Mouse (Mus musculus) neural tube, embryonic 15.5 days (tissue): ENCODE results near the gene Pcolce. TPM values are rescaled to one million over a fixed set of nuclear protein-coding genes. Genes with fewer than 3 reads are reported as not detected.

ENCODE experiments used
- ATAC-seq: fragments of 200-750 bp; cut with Nextera tagmentation; 2 replicates; pipeline ENCODE4 v1.8.0; 2017; ENCODE audit warnings: mild to moderate bottlenecking, moderate TSS enrichment, moderate library complexity; ENCODE audit not compliant: low FRiP score
- H3K27ac ChIP-seq: fragments of 300-500 bp; sonication (generic); replicated peaks from 2 replicates; pipeline ENCODE4 v1.5.1; 2015; ENCODE audit warnings: mild to moderate bottlenecking, inconsistent platforms
- H3K27me3 ChIP-seq: fragments of 300-500 bp; sonication (generic); replicated peaks from 2 replicates; pipeline ENCODE4 v1.6.1; 2015; ENCODE audit warnings: inconsistent platforms
- H3K36me3 ChIP-seq: fragments of 300-500 bp; sonication (generic); 2 replicates; pipeline ENCODE4 v1.6.1; 2015; ENCODE audit warnings: inconsistent platforms
- H3K4me1 ChIP-seq: fragments of 300-500 bp; sonication (generic); 2 replicates; pipeline ENCODE4 v1.6.1; 2015; ENCODE audit warnings: inconsistent platforms
- H3K4me2 ChIP-seq: fragments of 300-500 bp; sonication (generic); 2 replicates; pipeline ENCODE4 v1.6.1; 2015; ENCODE audit warnings: inconsistent platforms, mild to moderate bottlenecking, moderate library complexity
- H3K4me3 ChIP-seq: fragments of 300-500 bp; sonication (generic); replicated peaks from 2 replicates; pipeline ENCODE4 v1.5.1; 2015; ENCODE audit warnings: mild to moderate bottlenecking, inconsistent platforms
- H3K9ac ChIP-seq: fragments of 300-500 bp; sonication (generic); replicated peaks from 2 replicates; pipeline ENCODE4 v1.6.1; 2015; ENCODE audit warnings: mild to moderate bottlenecking, inconsistent platforms
- H3K9me3 ChIP-seq: fragments of 300-500 bp; sonication (generic); replicated peaks from 2 replicates; pipeline ENCODE4 v1.6.1; 2016; ENCODE audit warnings: inconsistent platforms
- WGBS: fragments of 180-500 bp; shearing (Covaris S2); methylation state at CpG from one replicate; pipeline ENCODE4 v1.1.7; 2015; ENCODE audit warnings: mixed read lengths; 5-methylcytosine and 5-hydroxymethylcytosine counted together
- polyA plus RNA-seq: library from polyadenylated mRNA; unstranded; fragments of >200 nt; fragmentation: Nextera tagmentation; extraction: Ambion mirVana; gene quantifications from 2 replicates; pipeline ENCODE4 v1.2.1, GENCODE M21; 2015

Pcolce gene
- polyA plus RNA-seq, 1 experiment from 2014 or later: 48.4 TPM

DNA sequence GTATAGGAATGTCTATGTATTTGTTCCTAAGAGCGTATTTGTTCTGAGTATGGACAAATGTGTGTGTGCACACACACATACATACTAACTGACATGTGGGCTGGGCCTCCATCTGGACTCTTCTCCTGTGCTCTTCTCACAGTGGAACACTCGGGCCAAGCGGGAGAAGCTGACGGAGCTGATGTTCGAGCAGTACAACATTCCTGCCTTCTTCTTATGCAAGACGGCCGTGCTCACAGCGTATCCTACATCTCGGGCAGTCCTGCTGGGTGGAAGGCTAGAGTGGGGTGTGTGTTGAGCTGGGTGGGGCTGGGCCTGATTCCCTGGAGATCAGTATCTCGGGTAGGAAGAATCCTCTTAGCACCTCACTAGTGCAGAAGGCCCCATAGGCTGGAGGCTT, 50.6 kb downstream of the Pcolce start:
- Histone ChIP-seq H3K9me3 (no peaks in the 10 kb centered on the region), H3K4me2 (no peak overlapping the region), H3K27me3 (no peaks in the 10 kb centered on the region), H3K4me3 (no peak overlapping the region), H3K27ac (no peak overlapping the region), H3K4me1 (no peaks in the 10 kb centered on the region), H3K36me3 (peaks cover 30% of the 10 kb centered on the region), H3K9ac (no peak overlapping the region)
- no peak for ATAC-seq
- 80% methylated on average over 10 of the region's 10 CpGs for WGBS

DNA sequence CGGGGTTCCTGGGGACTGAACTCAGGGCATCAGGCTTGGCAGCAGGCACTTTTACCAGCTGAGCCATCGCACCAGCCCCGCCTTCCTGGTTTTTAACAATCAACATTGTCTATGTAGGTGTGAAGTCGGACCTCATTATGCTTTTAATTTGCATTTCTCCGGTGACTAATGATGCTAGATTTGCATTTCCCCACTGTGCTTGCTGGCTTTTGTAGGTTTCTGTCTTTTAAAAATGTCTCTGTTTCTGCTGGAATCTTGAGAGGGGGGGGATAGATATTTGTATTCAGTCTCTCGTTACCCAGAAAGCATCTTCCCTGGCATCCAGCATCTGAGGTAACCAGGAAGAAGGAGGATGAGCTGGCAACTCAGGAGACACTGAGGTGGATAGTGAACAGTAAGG, 52.0 kb downstream of the Pcolce start:
- H3K27ac ChIP-seq: no peak overlapping the region
- H3K4me1 ChIP-seq: no peaks in the 10 kb centered on the region
- H3K36me3 ChIP-seq: peaks cover 27% of the 10 kb centered on the region
- no peaks in the 10 kb centered on the region for H3K9me3 ChIP-seq
- 51% methylated on average over 6 of the region's 6 CpGs for WGBS
- H3K4me2 ChIP-seq: no peak overlapping the region
- ATAC-seq: no peak
- no peak overlapping the region for H3K4me3 ChIP-seq
- no peak overlapping the region for H3K9ac ChIP-seq
- H3K27me3 ChIP-seq: no peaks in the 10 kb centered on the region

Other genes with a start within 250 kb of the Pcolce start
- gene Zan, start 136.7 kb downstream of the Pcolce start, polyA plus RNA-seq: 0.14 and 0.22 TPM in 2 replicates
- gene Pop7, start 111.3 kb downstream of the Pcolce start, polyA plus RNA-seq: 76.5 and 81.6 TPM in 2 replicates
- gene Gigyf1, start 95.2 kb downstream of the Pcolce start, polyA plus RNA-seq: 15.7 and 16.7 TPM in 2 replicates
- gene Epo, start 80.5 kb downstream of the Pcolce start, polyA plus RNA-seq: not detected in 2 replicates
- gene Gnb2, start 80.3 kb downstream of the Pcolce start, polyA plus RNA-seq: 503 and 540 TPM in 2 replicates
- gene Actl6b, start 60.3 kb downstream of the Pcolce start, polyA plus RNA-seq: 203 and 258 TPM in 2 replicates
- 4.2 and 5.3 TPM in 2 replicates for gene Tfr2, start 43.9 kb downstream of the Pcolce start, polyA plus RNA-seq
- gene Mospd3, start 12.7 kb downstream of the Pcolce start, polyA plus RNA-seq: 64.6 and 66.9 TPM in 2 replicates
- gene Fbxo24, start 15.2 kb upstream of the Pcolce start, polyA plus RNA-seq: 0.09 and 0.17 TPM in 2 replicates
- gene Lrch4, start 15.3 kb upstream of the Pcolce start, polyA plus RNA-seq: 16.0 and 27.4 TPM in 2 replicates
- 7.9 and 9.0 TPM in 2 replicates for gene Gm20605, start 15.4 kb upstream of the Pcolce start, polyA plus RNA-seq
- gene Sap25, start 27.6 kb upstream of the Pcolce start, polyA plus RNA-seq: 5.4 TPM in 2 replicates
- 0.12 and 0.37 TPM in 2 replicates for gene Irs3, start 31.9 kb upstream of the Pcolce start, polyA plus RNA-seq
- 20.5 and 21.6 TPM in 2 replicates for gene Agfg2, start 70.9 kb upstream of the Pcolce start, polyA plus RNA-seq
- gene Nyap1, start 127.8 kb upstream of the Pcolce start, polyA plus RNA-seq: 32.7 and 41.3 TPM in 2 replicates
- 110 and 134 TPM in 2 replicates for gene Tsc22d4, start 131.9 kb upstream of the Pcolce start, polyA plus RNA-seq
- gene Ppp1r35, start 165.1 kb upstream of the Pcolce start, polyA plus RNA-seq: 38.2 and 42.3 TPM in 2 replicates
- 10.0 and 12.7 TPM in 2 replicates for gene Mepce, start 173.9 kb upstream of the Pcolce start, polyA plus RNA-seq
- gene Zcwpw1, start 174.0 kb upstream of the Pcolce start, polyA plus RNA-seq: 14.9 and 17.0 TPM in 2 replicates
- gene Pilra, start 222.5 kb upstream of the Pcolce start, polyA plus RNA-seq: 0.31 and 0.65 TPM in 2 replicates
- 0.41 TPM in 1 of 2 replicates, not detected in the other for gene Pilrb1, start 244.3 kb upstream of the Pcolce start, polyA plus RNA-seq